Mouse (Mus musculus): ENCODE measurements around the gene Samhd1. TPM values are rescaled to one million over a fixed set of nuclear protein-coding genes. Genes with fewer than 3 reads are reported as not detected.

Gene Samhd1
- polyA plus RNA-seq, 1 experiment from 2014 or later = 25.6 TPM

DNA sequence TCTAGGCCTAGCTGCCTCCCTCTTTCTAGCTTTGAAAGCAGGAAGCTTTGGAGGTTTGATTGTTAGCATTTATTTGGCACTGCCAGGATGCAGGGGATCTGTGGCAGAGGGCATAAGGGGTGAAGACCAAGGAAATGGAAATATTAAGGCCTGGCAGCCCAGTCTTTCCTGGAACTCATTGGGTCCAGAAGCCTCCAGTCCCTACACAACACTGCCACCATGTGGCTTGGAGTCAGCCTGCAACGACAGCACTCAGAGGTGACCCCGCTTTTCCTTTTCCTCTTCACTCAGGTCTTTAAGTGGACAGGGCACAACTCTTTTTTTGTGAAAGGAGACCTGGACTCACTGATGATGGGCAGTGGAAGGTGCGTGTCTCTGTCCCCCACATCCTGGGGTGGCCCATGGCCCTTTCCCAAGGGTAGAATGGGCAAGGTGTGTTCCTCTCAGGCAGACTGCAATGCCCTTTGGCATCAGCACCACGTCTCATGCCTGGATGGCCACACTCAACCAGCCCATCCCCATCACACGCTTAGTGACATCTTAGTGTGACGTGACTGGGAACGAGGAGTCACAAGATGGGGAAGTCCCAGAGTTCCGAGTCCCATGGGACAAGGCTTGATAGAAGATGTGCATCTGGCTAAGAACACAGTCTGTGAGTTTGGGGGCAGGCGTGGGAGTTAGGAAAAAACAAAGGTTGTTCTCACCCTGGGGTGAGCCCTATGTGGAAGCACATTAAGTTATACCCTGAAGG, 39.9 kb downstream of the Samhd1 start:
- peaks cover 33% of the 10 kb centered on the region for H3K36me3 ChIP-seq
- H3K9ac ChIP-seq (replicated peaks) = no peak overlapping the region; the same call in 1 of the 2 replicates
- H3K4me2 ChIP-seq = no peak overlapping the region
- H3K27ac ChIP-seq = no peak overlapping the region
- no peaks in the 10 kb centered on the region for H3K9me3 ChIP-seq
- H3K4me1 ChIP-seq (replicated peaks) = no peaks in the 10 kb centered on the region
- no peak for ATAC-seq (ENCODE audit: insufficient number of reproducible peaks, insufficient read depth, low FRiP score, low TSS enrichment, low read depth)
- WGBS = 67% methylated on average over 9 of the region's 9 CpGs
- no peak overlapping the region for H3K4me3 ChIP-seq (replicated peaks)
- peaks cover 5% of the 10 kb centered on the region; the same call in 1 of the 2 replicates for H3K27me3 ChIP-seq

GRCm38 (mm10) chr2:157092024-157092423, 43.0 kb downstream of the Samhd1 start:
- 0 out of 2 replicates have a peak, but pooled peaks cover 5% of the 10 kb centered on the region for H3K36me3 ChIP-seq
- WGBS = 63% methylated on average over 8 of the region's 8 CpGs
- no peak for ATAC-seq (ENCODE audit: insufficient number of reproducible peaks, insufficient read depth, low FRiP score, low TSS enrichment, low read depth)
- no peak overlapping the region for H3K9ac ChIP-seq (replicated peaks)
- H3K4me1 ChIP-seq (replicated peaks) = no peaks in the 10 kb centered on the region
- H3K27me3 ChIP-seq = peaks cover 5% of the 10 kb centered on the region; the same call in 1 of the 2 replicates
- no peak overlapping the region for H3K27ac ChIP-seq
- H3K9me3 ChIP-seq = no peaks in the 10 kb centered on the region
- no peak overlapping the region for H3K4me2 ChIP-seq
- H3K4me3 ChIP-seq (replicated peaks) = no peak overlapping the region

DNA sequence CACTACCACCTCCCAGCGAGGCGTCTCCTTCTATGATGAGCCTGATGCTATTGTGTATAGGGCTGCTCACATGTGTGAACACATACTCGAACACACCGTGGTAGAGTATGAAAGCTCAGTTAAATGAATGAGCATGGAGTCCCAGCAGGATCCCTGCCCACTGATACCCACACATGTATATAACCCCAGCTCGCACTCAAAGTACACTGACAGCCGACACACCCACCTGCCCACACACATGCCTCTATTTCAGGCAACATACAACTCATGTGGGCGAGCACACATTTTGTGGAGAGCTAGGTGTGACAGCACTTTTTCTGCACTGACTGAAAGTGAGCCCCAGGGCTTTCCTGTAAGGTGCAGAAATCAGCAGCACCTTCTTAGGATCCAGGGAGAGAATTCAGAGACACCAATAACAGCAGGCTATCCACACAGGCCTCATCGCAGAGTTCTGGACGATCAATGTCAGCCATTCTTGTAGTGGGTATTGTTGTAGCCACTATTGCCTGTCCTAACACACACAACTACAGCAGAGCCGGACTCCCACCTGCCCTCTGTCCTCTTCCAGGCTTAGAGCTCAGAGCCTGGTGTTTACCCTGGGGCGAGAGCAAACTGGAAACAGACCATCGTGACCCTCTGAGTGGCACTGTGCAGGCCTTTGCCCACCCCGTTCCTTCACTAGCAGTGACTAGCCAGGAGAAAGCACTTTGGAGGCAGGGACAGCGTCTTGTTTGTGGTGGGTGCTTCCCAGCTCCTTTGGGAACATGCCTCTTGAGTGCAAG, 47.3 kb downstream of the Samhd1 start:
- 80% methylated on average over 14 of the region's 14 CpGs for WGBS
- H3K27ac ChIP-seq = no peak overlapping the region
- H3K4me2 ChIP-seq = no peak overlapping the region
- ATAC-seq (ENCODE audit: insufficient number of reproducible peaks, insufficient read depth, low FRiP score, low TSS enrichment, low read depth) = no peak
- H3K9me3 ChIP-seq = no peaks in the 10 kb centered on the region
- no peaks in the 10 kb centered on the region for H3K36me3 ChIP-seq
- H3K4me1 ChIP-seq (replicated peaks) = no peaks in the 10 kb centered on the region
- H3K4me3 ChIP-seq (replicated peaks) = no peak overlapping the region
- H3K9ac ChIP-seq (replicated peaks) = no peak overlapping the region
- H3K27me3 ChIP-seq = peaks cover 5% of the 10 kb centered on the region; the same call in 1 of the 2 replicates

- H3K27me3 ChIP-seq = peaks cover 5% of the 10 kb centered on the region; the same call in 1 of the 2 replicates
- H3K4me3 ChIP-seq (replicated peaks) = no peak within 1 kb of the TSS
- H3K9ac ChIP-seq (replicated peaks) = no peak within 1 kb of the TSS
- 84% methylated on average over 8 of the region's 8 CpGs for WGBS
- no peaks in the 10 kb centered on the region for H3K9me3 ChIP-seq
- ATAC-seq (ENCODE audit: insufficient number of reproducible peaks, insufficient read depth, low FRiP score, low TSS enrichment, low read depth) = no peak
- H3K27ac ChIP-seq = no peak within 1 kb of the TSS
- H3K4me1 ChIP-seq (replicated peaks) = no peaks in the 10 kb centered on the region
- no peak within 1 kb of the TSS for H3K4me2 ChIP-seq
- no peaks in the 10 kb centered on the region for H3K36me3 ChIP-seq
Measured at GRCm38 (mm10) chr2:157086796-157087195, 48.3 kb downstream of the Samhd1 start, which contains the start of gene Tldc2. Gene Tldc2, plus strand, starts transcription at chr2:157087055.

- Histone ChIP-seq H3K4me3 (replicated peaks) (no peak overlapping the region), H3K9me3 (no peaks in the 10 kb centered on the region), H3K36me3 (no peaks in the 10 kb centered on the region), H3K4me2 (no peak overlapping the region), H3K27me3 (no peaks in the 10 kb centered on the region), H3K4me1 (replicated peaks) (peaks cover 2% of the 10 kb centered on the region; the same call in 1 of the 2 replicates), H3K27ac (no peak overlapping the region), H3K9ac (replicated peaks) (no peak overlapping the region)
- ATAC-seq (ENCODE audit: insufficient number of reproducible peaks, insufficient read depth, low FRiP score, low TSS enrichment, low read depth) = no peak
- WGBS = 91% methylated on average over 7 of the region's 7 CpGs
Measured at GRCm38 (mm10) chr2:157084831-157085585, 50.1 kb downstream of the Samhd1 start.

GRCm38 (mm10) chr2:157081960-157082359, 53.1 kb downstream of the Samhd1 start:
- no peak for ATAC-seq (ENCODE audit: insufficient number of reproducible peaks, insufficient read depth, low FRiP score, low TSS enrichment, low read depth)
- Histone ChIP-seq H3K9me3 (no peaks in the 10 kb centered on the region), H3K4me3 (replicated peaks) (no peak overlapping the region), H3K4me1 (replicated peaks) (peaks cover 13% of the 10 kb centered on the region), H3K27ac (no peak overlapping the region), H3K4me2 (no peak overlapping the region), H3K36me3 (no peaks in the 10 kb centered on the region), H3K27me3 (no peaks in the 10 kb centered on the region), H3K9ac (replicated peaks) (no peak overlapping the region)
- 35% methylated on average over 7 of the region's 7 CpGs for WGBS

- Histone ChIP-seq H3K27me3 (no peaks in the 10 kb centered on the region), H3K36me3 (no peaks in the 10 kb centered on the region; the same call in 1 of the 2 replicates), H3K9ac (replicated peaks) (no peak overlapping the region), H3K4me2 (no peak overlapping the region), H3K4me1 (replicated peaks) (peaks cover 19% of the 10 kb centered on the region), H3K4me3 (replicated peaks) (no peak overlapping the region), H3K9me3 (no peaks in the 10 kb centered on the region), H3K27ac (no peak overlapping the region)
- WGBS = 89% methylated on average over 8 of the region's 8 CpGs
- ATAC-seq (ENCODE audit: insufficient number of reproducible peaks, insufficient read depth, low FRiP score, low TSS enrichment, low read depth) = no peak
Measured at GRCm38 (mm10) chr2:157081331-157081730, 53.7 kb downstream of the Samhd1 start.

- WGBS = 10% methylated on average over 16 of the region's 16 CpGs
Measured at GRCm38 (mm10) chr2:157079701-157080180, 55.3 kb downstream of the Samhd1 start.

DNA sequence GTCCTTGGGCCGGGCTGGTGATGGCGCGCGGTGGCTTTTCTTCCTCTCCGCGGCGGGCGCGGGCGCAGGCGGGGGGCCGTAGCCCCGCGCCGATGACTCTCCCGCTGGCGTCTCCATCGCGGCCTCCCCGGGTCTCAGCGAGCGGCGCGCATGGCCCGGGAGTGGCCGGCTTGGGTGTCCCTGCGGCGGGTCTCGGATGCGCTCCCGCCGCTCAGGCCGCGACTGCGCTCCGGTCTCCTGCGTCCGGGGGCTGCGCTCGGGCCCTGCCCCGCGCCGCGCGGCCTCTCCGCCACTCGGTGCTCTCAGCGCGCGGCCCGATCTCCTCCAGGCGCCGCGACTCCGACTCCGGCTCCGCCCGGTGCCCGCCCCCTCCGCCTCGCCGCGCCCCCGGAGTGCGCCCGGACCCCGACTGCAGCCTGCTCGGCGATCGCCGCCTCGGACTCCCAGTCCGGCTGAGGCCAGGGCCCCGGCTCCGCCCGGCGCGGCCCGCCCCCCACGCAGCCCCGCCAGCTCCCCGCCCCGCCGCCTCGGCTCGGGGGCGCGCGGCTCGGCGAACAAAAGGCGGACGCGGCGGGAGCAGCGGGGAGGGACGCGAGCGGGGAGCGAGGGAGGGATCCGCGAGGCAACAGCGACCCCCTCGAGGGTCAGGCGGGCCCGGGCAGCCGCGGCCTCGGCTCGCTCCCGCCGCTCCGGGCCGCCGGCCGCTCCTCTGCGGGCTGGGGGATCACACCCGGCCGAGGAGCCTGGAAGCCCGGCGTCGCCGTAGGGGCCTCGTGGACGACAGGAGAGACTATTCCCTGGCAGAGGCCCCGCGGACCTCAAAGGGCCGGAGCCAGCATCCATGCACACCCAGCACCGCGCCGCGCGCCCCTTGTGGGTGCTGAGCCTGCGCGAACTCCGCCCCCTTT, 56.0 kb downstream of the Samhd1 start, which contains the start of gene Soga1:
Gene Soga1, minus strand, starts transcription at position 462 of the 908 bp plus-strand sequence.
- H3K4me2 ChIP-seq = peak within 1 kb of the TSS; percentile 76
- H3K9me3 ChIP-seq = no peaks in the 10 kb centered on the region
- H3K36me3 ChIP-seq = peaks cover 3% of the 10 kb centered on the region; the same call in 1 of the 2 replicates
- under 1% methylated on average over 95 of the region's 136 CpGs for WGBS
- peak within 1 kb of the TSS; percentile 99 for H3K4me3 ChIP-seq (replicated peaks)
- H3K27ac ChIP-seq = peak within 1 kb of the TSS; percentile 99
- H3K27me3 ChIP-seq = no peaks in the 10 kb centered on the region
- ATAC-seq (ENCODE audit: insufficient number of reproducible peaks, insufficient read depth, low FRiP score, low TSS enrichment, low read depth) = peak; percentile 88
- H3K4me1 ChIP-seq (replicated peaks) = peaks cover 42% of the 10 kb centered on the region
- peak within 1 kb of the TSS; percentile 99 for H3K9ac ChIP-seq (replicated peaks)

More at GRCm38 (mm10) chr2:157079701-157080180, 55.3 kb downstream of the Samhd1 start:
- Histone ChIP-seq H3K4me2 (peak overlapping the region; percentile 76), H3K9me3 (no peaks in the 10 kb centered on the region), H3K9ac (replicated peaks) (peak overlapping the region; percentile 99), H3K4me1 (replicated peaks) (peaks cover 35% of the 10 kb centered on the region), H3K27ac (peak overlapping the region; percentile 99), H3K36me3 (peaks cover 3% of the 10 kb centered on the region; the same call in 1 of the 2 replicates), H3K27me3 (no peaks in the 10 kb centered on the region), H3K4me3 (replicated peaks) (peak overlapping the region; percentile 99)
- ATAC-seq (ENCODE audit: insufficient number of reproducible peaks, insufficient read depth, low FRiP score, low TSS enrichment, low read depth) = no peak; the same call in 1 of the 2 replicates
